Mouse (Mus musculus) cortical plate, adult 2 months (tissue): ENCODE data around the gene Scnn1b.

Experiments
- CTCF ChIP-seq: fragments of 200-500 bp; IDR thresholded peaks from 2 replicates; pipeline ENCODE4 v1.5.1; 2011; ENCODE audit warnings: mild to moderate bottlenecking, control low read depth, low read length; ENCODE audit not compliant: insufficient read depth; ENCODE audit errors: extremely low read depth
- POLR2A ChIP-seq: fragments of 200-500 bp; IDR thresholded peaks from 2 replicates; pipeline ENCODE4 v1.6.1; 2011; ENCODE audit warnings: mild to moderate bottlenecking, low read length, control low read depth; ENCODE audit not compliant: insufficient read depth; ENCODE audit errors: extremely low read depth

GRCm38 (mm10) chr7:121899940-121900339, 35.1 kb downstream of the Scnn1b start:
- TF ChIP-seq POLR2A (no peak), CTCF (no peak)
